Mouse (Mus musculus) layer of hippocampus, adult 2 months (tissue): ENCODE results near the gene Pfkp. TPM values are rescaled to one million over a fixed set of nuclear protein-coding genes. Genes with fewer than 3 reads are reported as not detected.
A peak's percentile ranks its signal among the peaks of the same experiment; 100 is the strongest.

Experiments
- DNase-seq, 2 experiments: peaks; one replicate each; pipeline ENCODE4 v3.0.0; 2022; ENCODE audit warnings: low spot score in 2 of 2
- H3K27ac ChIP-seq: fragments of 200-600 bp; 2 replicates; pipeline ENCODE4 v1.8.1; 2022
- H3K4me3 ChIP-seq: fragments of 200-600 bp; 2 replicates; pipeline ENCODE4 v1.8.1; 2022; ENCODE audit warnings: mild to moderate bottlenecking
- CTCF ChIP-seq: fragments of 200-600 bp; conservative IDR thresholded peaks from 2 replicates; pipeline ENCODE4 v1.8.1; 2022; ENCODE audit warnings: antibody characterized with exemption, mild to moderate bottlenecking, moderate library complexity
- total RNA-seq, 2 experiments: library from RNA; stranded (reverse); gene quantifications; 2 replicates each; pipeline ENCODE4 v1.2.3; 2021

The Pfkp gene
- total RNA-seq, 2 experiments from 2014 or later = 210 to 212 TPM

- no peak for TF ChIP-seq CTCF
- H3K27ac ChIP-seq = peak overlapping the region; percentile 94
- peak overlapping the region; percentile 74 for H3K4me3 ChIP-seq
- DNase-seq = no peak
These were observed 1.9 kb downstream of the Pfkp start for GRCm38 (mm10) chr13:6646674-6647066.

GRCm38 (mm10) chr13:6646266-6646665, 2.3 kb downstream of the Pfkp start:
- no peak for TF ChIP-seq CTCF
- peak overlapping the region; percentile 94; the same call in 1 of the 2 replicates for H3K27ac ChIP-seq
- peak overlapping the region; percentile 74 for H3K4me3 ChIP-seq
- DNase-seq = no peak

DNA sequence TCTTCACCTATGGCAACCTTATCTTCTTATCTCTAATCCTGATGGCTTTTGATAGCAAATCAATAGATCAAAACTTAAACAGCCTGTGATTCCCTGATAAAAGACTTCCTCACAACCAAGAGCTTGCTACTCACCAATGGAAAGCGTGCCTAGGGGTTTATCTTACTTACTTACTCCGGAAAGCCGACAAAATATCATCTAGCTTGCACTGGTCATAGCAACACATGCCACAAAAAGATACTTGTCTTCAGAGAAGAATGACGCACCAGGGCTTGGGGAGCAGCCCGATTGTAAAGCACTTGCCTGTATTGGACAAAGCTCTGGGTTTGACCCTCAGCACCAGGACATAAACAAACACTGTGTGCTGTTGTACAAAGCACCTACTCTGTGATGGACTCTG, 4.6 kb downstream of the Pfkp start:
- no peak for TF ChIP-seq CTCF
- no peak overlapping the region for H3K4me3 ChIP-seq
- H3K27ac ChIP-seq = no peak overlapping the region
- no peak for DNase-seq

DNA sequence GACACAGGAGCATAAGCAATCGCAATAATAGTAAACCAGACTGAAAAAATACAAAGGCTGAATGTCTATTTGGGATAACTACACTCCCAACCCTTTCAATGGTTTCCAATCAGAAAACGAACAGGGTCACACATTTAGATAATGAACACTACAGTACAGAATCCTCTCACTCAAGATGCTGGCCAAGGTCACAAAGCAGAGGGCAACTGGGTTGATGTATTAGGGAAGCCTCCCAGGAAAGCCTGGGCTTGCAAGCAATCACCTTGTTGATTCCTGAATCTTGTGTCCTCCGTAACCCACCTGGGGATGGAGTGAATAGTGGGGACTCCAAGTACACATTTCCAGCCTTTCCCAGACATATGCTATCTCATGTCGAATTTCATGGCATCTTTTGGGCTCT, 5.6 kb downstream of the Pfkp start:
- no peak overlapping the region for H3K27ac ChIP-seq
- no peak for DNase-seq
- TF ChIP-seq CTCF = no peak
- no peak overlapping the region for H3K4me3 ChIP-seq

DNA sequence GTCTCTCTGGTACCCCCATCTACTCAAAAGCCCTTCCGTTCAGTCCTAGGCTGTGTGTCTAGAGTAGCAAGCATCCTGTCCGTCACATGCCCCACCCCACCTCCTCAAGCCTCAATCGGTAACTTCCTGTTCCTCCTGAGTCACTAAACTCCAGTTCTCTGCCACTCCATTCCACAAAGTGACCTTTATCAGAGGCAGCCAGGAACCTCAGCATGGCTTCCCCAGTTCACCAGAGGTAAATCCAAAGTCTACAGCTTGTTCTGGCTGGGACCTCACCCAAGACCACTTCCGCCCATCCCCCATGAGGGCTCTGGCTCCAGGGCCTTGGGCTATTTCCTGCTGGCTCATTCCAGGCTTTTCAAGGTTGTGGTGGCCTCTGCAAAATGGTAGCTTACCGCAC, 6.1 kb downstream of the Pfkp start:
- DNase-seq = no peak
- no peak overlapping the region for H3K4me3 ChIP-seq
- H3K27ac ChIP-seq = no peak overlapping the region
- no peak for TF ChIP-seq CTCF

DNA sequence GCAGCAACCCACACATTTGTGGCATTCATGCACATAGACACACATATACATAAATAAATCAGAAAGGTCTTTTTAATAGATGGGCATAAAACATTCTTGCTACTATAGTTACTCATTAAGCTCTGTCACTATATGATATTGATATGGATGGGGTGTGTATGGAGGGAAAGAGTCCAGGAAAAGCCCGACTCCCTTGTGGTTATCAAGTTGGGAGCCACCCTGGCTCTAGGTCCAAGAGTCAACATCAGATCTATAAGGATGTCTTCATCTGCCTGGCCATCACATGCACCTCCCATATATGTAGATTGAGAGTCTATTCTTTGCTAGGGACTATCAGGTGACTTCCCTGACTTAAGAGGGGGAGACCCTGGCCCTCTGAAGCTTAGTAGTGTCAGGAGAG, 7.1 kb downstream of the Pfkp start:
- no peak for DNase-seq
- no peak overlapping the region for H3K4me3 ChIP-seq
- no peak for TF ChIP-seq CTCF
- no peak overlapping the region for H3K27ac ChIP-seq

- H3K27ac ChIP-seq = no peak overlapping the region
- no peak overlapping the region for H3K4me3 ChIP-seq
- no peak for TF ChIP-seq CTCF
- no peak for DNase-seq
These were observed 9.0 kb downstream of the Pfkp start for GRCm38 (mm10) chr13:6639507-6640030.

DNA sequence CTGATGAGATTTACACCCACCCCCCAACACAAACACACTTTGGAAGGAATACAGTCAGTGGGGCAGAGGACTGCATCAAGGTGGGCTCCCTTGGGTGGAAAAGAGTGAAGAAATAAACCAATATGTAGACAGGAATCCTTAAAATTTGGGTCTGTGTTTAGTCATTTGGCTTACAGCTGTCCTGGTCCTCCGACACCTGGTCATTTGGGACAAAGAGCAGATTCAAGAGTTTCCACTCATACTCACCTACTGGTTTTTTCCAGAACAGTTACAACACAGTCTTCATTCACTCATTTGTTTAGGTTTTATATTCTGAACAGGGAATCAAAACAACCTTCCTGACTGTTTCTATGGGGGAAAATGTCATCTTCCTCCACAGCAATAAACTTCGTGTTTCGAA, 9.6 kb downstream of the Pfkp start:
- Histone ChIP-seq H3K4me3 (no peak overlapping the region), H3K27ac (no peak overlapping the region)
- DNase-seq = no peak
- no peak for TF ChIP-seq CTCF

GRCm38 (mm10) chr13:6638425-6638824, 10.2 kb downstream of the Pfkp start:
- H3K27ac ChIP-seq = no peak overlapping the region
- no peak overlapping the region for H3K4me3 ChIP-seq
- TF ChIP-seq CTCF = no peak
- no peak for DNase-seq

- DNase-seq = no peak
- Histone ChIP-seq H3K27ac (no peak overlapping the region), H3K4me3 (no peak overlapping the region)
- TF ChIP-seq CTCF = no peak
These were observed 10.9 kb downstream of the Pfkp start for GRCm38 (mm10) chr13:6637534-6638124.

GRCm38 (mm10) chr13:6636976-6637375, 11.6 kb downstream of the Pfkp start:
- no peak for TF ChIP-seq CTCF
- no peak for DNase-seq
- Histone ChIP-seq H3K4me3 (no peak overlapping the region), H3K27ac (no peak overlapping the region)

DNA sequence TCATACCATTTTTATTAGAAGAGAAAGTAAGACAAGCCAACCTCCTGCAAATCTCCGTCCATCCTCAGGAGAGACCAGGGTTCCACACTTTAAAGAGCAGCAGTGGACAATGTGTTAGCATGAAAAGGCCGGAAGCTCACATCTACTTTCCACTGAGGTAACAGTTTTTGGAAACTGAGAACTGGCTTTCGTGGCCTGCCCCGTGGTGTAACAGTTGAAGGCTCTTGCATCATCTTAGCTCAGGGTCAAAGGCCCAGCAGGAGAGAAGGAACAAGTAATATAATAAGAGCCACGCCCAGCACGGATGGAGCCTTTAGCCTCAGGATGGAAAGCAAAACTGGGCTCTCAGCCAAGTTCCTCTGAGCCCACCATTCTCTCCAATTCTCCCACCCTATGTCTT, 12.1 kb downstream of the Pfkp start:
- no peak for TF ChIP-seq CTCF
- no peak for DNase-seq
- Histone ChIP-seq H3K4me3 (no peak overlapping the region), H3K27ac (no peak overlapping the region)

GRCm38 (mm10) chr13:6635138-6636076, 13.2 kb downstream of the Pfkp start:
- DNase-seq = no peak
- Histone ChIP-seq H3K4me3 (no peak overlapping the region), H3K27ac (no peak overlapping the region)
- TF ChIP-seq CTCF = no peak

DNA sequence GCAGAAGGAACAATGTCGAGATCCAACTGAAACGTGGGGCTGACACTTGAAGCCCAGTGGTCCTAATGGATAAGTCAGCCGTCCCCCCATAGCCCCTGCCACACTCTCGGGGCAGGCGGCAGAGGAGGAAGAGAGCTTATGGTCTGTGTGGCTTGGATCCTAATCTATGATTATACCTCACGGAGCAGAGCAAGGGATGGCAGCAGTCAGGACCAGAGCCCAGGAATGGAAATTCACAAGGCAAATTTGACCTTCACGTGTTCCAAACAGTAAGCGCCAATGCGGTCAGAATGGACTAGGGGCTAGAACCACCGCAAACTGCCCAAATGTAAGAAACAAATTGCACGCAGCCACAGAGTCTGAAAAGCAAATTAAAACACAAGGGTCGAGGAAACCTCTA, 14.5 kb downstream of the Pfkp start:
- no peak for DNase-seq
- H3K27ac ChIP-seq = no peak overlapping the region
- H3K4me3 ChIP-seq = no peak overlapping the region
- TF ChIP-seq CTCF = no peak
